Mouse (Mus musculus) adrenal gland, postnatal 10 days (tissue): ENCODE data around the gene Eif4g3. TPM values are rescaled to one million over a fixed set of nuclear protein-coding genes. Genes with fewer than 3 reads are reported as not detected.
"Not testable (repeated sequence)": the region's sequence is repeated elsewhere in the genome, so short reads cannot be mapped to it uniquely, and the experiment has no call there.

ENCODE experiments used
- DNase-seq: peaks from one replicate; pipeline ENCODE4 v3.0.0; 2021; ENCODE audit warnings: mixed read lengths
- long read RNA-seq, 2 experiments: library from polyadenylated mRNA; stranded (forward); transcript quantifications; one replicate each; pipeline ENCODE4 v2.0.0; 2021
- total RNA-seq, 2 experiments: library from RNA; stranded (reverse); gene quantifications; 2 replicates each; pipeline ENCODE4 v1.2.3; 2021

Gene Eif4g3
- 10 to 100 TPM; 72.1 to 93.7 TPM for total RNA-seq
- long read RNA-seq, experiment 1, full-length matches to known transcripts = 2 of 37 reads
- long read RNA-seq, experiment 1, partial matches to known transcripts = 22 of 37 reads
- long read RNA-seq, experiment 1, other reads (novel, unspliced or antisense) = 13 of 37 reads
- long read RNA-seq, experiment 2, partial matches to known transcripts = 6 of 11 reads
- long read RNA-seq, experiment 2, other reads (novel, unspliced or antisense) = 5 of 11 reads

- no peak for DNase-seq
Observed at GRCm38 (mm10) chr4:137992890-137993289, at the start of gene Eif4g3. Gene Eif4g3, plus strand, starts transcription at chr4:137993022.

DNA sequence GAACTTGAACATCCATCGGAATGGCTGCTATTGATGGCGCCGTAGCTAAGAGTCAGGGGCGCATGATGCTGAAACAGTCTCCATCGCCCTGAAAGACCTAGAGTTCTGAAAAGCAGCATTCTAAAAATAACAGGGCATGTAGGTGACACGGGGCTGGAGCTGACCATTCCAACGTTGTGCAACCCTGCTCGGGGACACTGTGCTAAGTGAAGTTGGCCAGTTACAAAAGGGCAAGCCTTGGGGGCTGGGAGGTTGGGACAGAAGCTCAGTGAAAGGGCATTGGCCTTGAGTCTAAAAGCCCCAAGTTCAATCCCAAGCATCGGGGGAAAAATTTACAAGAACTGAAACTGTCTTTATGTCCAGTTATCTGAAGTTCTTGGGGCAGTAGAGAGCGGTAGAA, 49.3 kb upstream of the Eif4g3 start:
- peak; percentile 73 for DNase-seq

- DNase-seq = no peak
Observed at GRCm38 (mm10) chr4:137945376-137945775, 47.4 kb upstream of the Eif4g3 start.

DNA sequence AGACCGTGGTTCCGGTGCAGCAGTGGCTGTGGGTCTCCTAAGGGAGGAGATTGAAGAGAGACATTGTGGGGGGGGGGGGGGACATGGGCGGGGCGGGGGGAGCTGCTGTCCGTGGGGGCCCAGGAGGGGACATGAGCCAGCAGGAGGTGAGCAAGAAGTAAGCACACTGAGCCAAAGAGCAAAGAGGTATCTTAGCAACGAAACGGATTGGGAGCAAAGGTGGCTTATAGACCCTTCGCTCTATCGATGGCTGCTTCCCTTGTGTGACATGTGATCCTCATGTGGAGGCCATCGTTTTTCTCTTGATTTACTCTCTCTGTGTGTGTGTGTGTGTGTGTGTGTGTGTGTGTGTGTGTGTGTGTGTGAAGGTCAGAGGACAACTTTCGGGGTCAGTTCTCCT, 46.4 kb upstream of the Eif4g3 start:
- no peak for DNase-seq

DNA sequence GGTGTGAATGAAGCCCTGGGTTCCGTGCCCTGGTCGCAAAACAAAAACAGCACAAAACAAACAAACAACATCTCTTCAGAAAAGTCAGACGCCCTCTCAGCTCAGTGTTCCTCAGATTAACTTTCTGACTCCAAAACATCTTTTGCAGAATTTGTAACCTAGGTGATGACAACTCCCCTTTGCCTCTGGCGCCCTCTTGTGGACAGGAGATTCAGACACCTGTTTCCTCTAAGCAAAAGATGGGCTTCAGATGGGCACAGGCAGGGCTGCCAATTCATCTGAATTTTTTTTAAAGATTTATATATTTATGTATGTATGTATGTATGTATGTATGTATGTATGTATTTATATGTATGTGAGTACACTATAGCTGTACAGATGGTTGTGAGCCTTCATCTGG, 40.0 kb upstream of the Eif4g3 start:
- peak; percentile 89 for DNase-seq

- DNase-seq = no peak
Observed at GRCm38 (mm10) chr4:137954184-137954583, 38.6 kb upstream of the Eif4g3 start.

DNA sequence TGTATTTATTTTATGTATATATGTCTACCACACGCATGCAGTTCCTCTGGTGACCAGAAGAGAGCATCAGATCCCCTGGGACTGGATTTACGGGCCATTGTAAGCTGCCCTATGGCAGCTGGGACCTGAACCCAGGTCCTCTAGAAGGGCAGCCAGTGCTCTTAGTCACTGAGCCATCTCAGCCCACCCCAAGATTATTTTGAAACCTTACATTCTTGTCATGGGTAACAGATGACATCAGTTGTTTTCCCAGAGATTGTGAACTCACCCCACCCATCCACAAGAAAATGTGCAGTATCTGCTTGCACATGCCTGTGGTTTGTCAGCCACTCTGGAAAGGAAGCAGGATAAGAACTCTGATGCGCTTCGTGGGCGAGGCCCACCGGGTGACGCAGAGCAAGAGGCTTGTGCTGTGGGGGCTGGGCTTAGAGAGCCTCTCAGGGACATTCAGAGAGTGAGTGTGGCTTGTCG, 37.9 kb upstream of the Eif4g3 start:
- DNase-seq = no peak

- no peak for DNase-seq
Observed at GRCm38 (mm10) chr4:137956260-137956659, 36.6 kb upstream of the Eif4g3 start.

DNA sequence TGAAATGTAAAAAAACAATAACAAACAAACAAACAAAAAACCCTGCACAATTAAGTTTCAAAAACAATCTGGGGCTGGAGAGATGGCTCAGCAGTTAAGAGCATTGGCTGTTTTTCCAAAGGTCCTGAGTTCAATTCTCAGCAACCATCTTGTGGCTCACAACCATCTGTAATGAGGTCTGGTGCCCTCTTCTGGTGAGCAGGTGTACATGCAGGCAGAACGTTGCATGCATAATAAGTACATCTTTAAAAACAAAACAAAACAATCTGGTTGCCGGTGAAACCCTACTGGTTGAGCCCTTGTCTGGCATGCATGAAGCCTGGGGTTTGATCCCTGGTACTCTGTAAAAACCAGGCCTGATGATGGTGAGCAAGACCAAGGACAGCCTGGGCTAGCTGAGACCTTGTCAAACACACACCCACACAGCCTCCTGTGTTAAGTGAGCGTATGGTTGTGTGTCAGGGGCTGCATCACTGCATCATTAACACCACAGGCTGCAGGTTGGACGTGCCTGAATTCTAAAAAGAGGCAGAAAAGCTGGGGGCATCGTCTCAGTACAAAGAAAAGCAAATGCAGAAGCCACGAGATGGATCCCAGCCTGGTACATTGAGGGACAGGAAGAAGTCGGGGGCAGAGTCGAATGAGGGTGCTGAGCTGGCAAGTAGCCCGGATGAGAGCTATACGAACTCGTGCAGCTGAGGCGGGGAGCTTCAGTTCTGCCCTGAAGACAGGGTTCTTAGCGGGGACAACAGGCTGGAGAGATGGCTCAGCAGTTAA, 32.7 kb upstream of the Eif4g3 start:
- DNase-seq = no peak

DNA sequence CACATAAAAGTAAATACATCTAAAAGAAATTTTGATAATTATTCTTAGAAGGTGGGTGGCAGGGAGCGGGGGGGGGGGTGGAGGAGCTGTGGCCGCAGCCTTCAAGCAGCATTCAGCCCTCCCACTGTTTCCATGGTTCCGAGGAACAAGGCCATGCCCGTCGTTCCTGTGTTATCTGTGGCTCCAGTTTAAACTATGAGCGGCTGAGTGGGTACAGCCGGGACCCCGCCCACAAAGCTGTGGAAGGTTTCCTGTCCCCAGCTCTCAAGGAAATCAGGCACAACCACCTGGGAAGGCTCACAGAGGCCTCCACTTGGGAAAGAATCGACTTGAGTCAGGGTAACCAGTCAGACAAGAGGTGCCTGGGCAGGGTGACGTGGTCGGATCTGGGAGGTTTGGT, 32.1 kb upstream of the Eif4g3 start:
- DNase-seq = peak; percentile 42

DNA sequence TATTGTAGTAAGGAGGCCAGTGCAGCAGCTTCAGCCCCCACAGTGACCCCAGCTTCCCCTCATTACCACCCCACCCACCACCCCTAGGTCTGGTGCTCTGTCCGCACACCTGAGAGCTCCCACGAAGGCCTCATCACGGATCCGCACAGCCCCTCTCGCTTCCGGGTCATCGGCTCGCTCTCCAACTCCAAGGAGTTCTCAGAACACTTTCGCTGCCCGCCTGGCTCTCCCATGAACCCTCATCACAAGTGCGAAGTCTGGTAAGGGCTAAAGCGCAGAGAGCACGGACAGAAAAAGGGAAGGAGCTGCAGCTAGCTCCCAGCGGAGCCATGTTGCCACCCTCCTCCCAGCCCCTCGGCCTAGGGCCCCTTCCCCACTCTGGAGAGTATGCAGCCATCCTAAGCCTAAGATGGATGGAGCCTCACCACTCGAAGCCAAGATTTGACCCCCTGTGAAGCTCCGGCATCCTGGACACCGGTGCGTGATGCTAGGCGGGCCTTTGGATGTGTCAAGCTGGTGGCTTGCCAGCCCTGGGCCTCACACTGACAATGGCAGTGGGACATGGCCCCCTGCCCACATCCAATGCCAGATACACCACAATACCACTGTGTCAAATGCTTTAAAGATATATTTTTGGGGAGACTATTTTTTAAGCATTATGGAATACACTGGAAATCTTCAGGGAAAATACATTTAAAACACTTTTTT, 30.0 kb upstream of the Eif4g3 start:
- no peak for DNase-seq

DNA sequence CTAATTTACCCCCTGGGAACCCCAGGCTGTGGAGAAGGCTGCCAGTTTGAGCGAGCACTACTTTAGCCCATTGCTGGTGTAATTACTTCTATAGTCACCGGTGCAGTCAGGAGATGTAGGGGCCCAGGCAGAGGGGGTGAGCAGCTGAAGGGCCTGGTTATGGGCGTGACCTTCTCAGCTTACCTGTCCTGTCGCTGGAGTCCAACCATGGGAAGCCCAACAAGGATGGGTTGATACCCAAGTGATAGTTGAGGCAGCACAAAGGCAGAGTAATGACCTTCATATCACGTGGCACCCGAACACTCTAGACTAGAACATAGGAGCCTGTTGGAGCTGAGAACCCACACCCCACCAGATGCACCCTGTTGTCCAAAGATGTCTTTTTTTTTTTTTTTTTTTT, 29.4 kb upstream of the Eif4g3 start:
- no peak for DNase-seq

- peak; percentile 89 for DNase-seq
Observed at GRCm38 (mm10) chr4:137963881-137964584, 28.8 kb upstream of the Eif4g3 start.

- no peak for DNase-seq
Observed at GRCm38 (mm10) chr4:137964585-137964930, 28.3 kb upstream of the Eif4g3 start.

DNA sequence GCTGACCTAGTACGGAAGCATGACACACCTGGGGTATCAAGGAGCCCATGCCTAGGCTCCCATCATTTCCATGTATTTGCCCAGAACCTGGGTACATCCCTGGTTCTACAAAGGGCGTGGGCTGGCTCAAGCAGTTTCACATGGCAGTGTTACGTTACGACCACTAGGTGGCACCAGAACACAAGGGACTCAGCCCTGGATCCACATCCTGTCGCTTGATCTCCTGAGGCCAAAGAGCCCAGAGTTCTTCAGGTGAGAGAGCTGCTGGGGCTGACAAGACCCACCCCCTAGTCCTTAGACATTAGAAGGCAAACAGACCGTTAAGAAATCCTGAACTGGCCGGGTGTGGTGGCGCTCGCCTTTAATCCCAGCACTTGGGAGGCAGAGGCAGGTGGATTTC, 24.6 kb upstream of the Eif4g3 start:
- peak; percentile 82 for DNase-seq

- DNase-seq = not testable (repeated sequence)
Observed at GRCm38 (mm10) chr4:137970623-137971199, 22.1 kb upstream of the Eif4g3 start.

DNA sequence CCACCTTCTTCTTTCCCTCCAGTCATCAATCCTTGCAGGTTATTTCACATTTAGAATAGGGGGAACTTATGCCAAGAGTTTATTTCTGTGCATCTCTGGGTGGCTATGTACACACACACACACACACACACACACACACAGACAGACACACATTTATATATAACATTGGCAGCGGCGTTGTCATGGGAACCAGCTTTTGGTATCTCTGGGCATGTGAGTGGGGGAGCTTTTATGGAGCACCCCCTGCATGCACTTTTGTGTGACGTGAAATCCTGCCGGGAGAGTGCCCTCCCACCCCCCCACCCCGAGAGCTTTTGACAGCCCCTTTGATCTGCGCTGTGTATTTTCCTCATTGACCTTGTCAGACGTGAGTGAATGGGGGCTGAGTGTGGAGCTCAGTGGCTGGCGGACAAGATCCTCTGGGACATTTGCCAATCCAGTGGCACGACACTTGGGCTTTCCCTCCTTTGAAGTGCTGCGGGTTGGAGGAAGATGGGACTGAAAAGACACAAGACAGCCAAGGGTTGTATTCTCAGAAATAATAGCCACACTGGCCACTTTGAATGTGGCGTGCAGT, 17.9 kb upstream of the Eif4g3 start:
- not testable (repeated sequence) for DNase-seq

DNA sequence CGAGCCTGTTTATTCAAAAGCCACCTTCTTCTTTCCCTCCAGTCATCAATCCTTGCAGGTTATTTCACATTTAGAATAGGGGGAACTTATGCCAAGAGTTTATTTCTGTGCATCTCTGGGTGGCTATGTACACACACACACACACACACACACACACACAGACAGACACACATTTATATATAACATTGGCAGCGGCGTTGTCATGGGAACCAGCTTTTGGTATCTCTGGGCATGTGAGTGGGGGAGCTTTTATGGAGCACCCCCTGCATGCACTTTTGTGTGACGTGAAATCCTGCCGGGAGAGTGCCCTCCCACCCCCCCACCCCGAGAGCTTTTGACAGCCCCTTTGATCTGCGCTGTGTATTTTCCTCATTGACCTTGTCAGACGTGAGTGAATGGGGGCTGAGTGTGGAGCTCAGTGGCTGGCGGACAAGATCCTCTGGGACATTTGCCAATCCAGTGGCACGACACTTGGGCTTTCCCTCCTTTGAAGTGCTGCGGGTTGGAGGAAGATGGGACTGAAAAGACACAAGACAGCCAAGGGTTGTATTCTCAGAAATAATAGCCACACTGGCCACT, 13.7 kb upstream of the Eif4g3 start:
- DNase-seq = not testable (repeated sequence)

DNA sequence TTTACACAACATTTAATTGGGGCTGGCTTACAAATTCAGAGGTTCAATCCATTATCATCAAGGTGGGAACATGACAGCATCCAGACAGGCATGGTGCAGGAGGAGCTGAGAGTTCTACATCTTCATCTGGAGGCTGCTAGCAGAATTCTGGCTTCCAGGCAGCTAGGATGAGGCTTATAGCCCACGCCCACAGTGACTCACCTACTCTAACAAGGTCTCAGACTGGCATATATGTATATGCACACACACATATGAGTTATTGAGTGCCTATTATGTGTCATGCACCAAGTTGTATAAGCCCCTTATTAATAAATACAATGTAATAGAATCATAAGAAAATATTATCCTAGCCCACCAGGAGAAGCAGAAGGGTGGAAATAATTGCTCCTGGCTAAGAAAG, 10.0 kb upstream of the Eif4g3 start:
- DNase-seq = no peak

- peak; percentile 76 for DNase-seq
Observed at GRCm38 (mm10) chr4:137984212-137984611, 8.6 kb upstream of the Eif4g3 start.

- DNase-seq = no peak
Observed at GRCm38 (mm10) chr4:137984746-137985145, 8.1 kb upstream of the Eif4g3 start.
